Mouse (Mus musculus) embryo, embryonic 10.5 days (tissue): Measurements from ENCODE around the gene Vmn1r143.
"Not testable (repeated sequence)": the region's sequence is repeated elsewhere in the genome, so short reads cannot be mapped to it uniquely, and the experiment has no call there.

Experiments
- DNase-seq: peaks from one replicate; pipeline ENCODE4 v3.0.0-alpha.2; 2015; ENCODE audit warnings: low spot score

The Vmn1r143 gene

GRCm38 (mm10) chr7:22189077-22189476 lies at the start of gene Vmn1r143:
Gene Vmn1r143, plus strand, starts transcription at chr7:22189377.
- not testable (repeated sequence) for DNase-seq

- not testable (repeated sequence) for DNase-seq
Observed at GRCm38 (mm10) chr7:22163935-22164334, 25.2 kb upstream of the Vmn1r143 start, which contains the start of gene Vmn1r142. Gene Vmn1r142, minus strand, starts transcription at chr7:22164035.

- DNase-seq: not testable (repeated sequence)
Observed at GRCm38 (mm10) chr7:22201164-22201563, 12.0 kb downstream of the Vmn1r143 start, which contains the start of gene Gm8653. Gene Gm8653, minus strand, starts transcription at chr7:22201264.

- DNase-seq: not testable (repeated sequence)
Observed at GRCm38 (mm10) chr7:22229384-22229783, 40.2 kb downstream of the Vmn1r143 start, which contains the start of gene Gm8453. Gene Gm8453, minus strand, starts transcription at chr7:22229484.
